Mouse (Mus musculus) heart, postnatal 25 days (tissue): ENCODE results near the gene 1110017D15Rik. TPM values are rescaled to one million over a fixed set of nuclear protein-coding genes. Genes with fewer than 3 reads are reported as not detected.
"Not testable (repeated sequence)": the region's sequence is repeated elsewhere in the genome, so short reads cannot be mapped to it uniquely, and the experiment has no call there.

ENCODE experiments used
- DNase-seq: peaks from one replicate; pipeline ENCODE4 v3.0.0; 2022; ENCODE audit warnings: low spot score
- intact Hi-C: fragments of 180-260 bp; cut with DNase I; formaldehyde crosslinking; loops from one replicate; pipeline ENCODE4 v1.15.1; 2025
- total RNA-seq, 2 experiments: library from RNA; stranded (reverse); gene quantifications; 2 replicates each; pipeline ENCODE4 v1.2.3; 2021

1110017D15Rik gene
- total RNA-seq, 2 experiments from 2014 or later, result not detected

GRCm38 (mm10) chr4:41494378-41494777 is 22.8 kb downstream of the 1110017D15Rik start:
- intact Hi-C loops, result no loop called here
- DNase-seq, result no peak

GRCm38 (mm10) chr4:41493464-41494116 is 23.5 kb downstream of the 1110017D15Rik start:
- intact Hi-C loops, result no loop called here
- no peak for DNase-seq

GRCm38 (mm10) chr4:41492951-41493350 is 24.2 kb downstream of the 1110017D15Rik start:
- DNase-seq, result no peak
- intact Hi-C loops, result no loop called here

GRCm38 (mm10) chr4:41481601-41482017 is 35.5 kb downstream of the 1110017D15Rik start:
- DNase-seq, result peak; percentile 73
- intact Hi-C loops, result no loop called here

- peak; percentile 72 for DNase-seq
- intact Hi-C loops, result no loop called here
Observed at GRCm38 (mm10) chr4:41480254-41480653, 36.9 kb downstream of the 1110017D15Rik start.

- intact Hi-C loops, result no loop called here
- DNase-seq, result peak; percentile 47
Observed at GRCm38 (mm10) chr4:41479456-41479804, 37.7 kb downstream of the 1110017D15Rik start.

GRCm38 (mm10) chr4:41478751-41479455 is 38.2 kb downstream of the 1110017D15Rik start:
- intact Hi-C loops, result no loop called here
- DNase-seq, result no peak

- no peak for DNase-seq
- intact Hi-C loops, result no loop called here
Observed at GRCm38 (mm10) chr4:41477648-41478160, 39.4 kb downstream of the 1110017D15Rik start.

GRCm38 (mm10) chr4:41471384-41471689 is 45.8 kb downstream of the 1110017D15Rik start:
- intact Hi-C loops, result no loop called here
- no peak for DNase-seq

GRCm38 (mm10) chr4:41470684-41471383 is 46.3 kb downstream of the 1110017D15Rik start:
- intact Hi-C loops, result no loop called here
- DNase-seq, result no peak

- intact Hi-C loops, result no loop called here
- DNase-seq, result no peak
Observed at GRCm38 (mm10) chr4:41470051-41470683, 47.0 kb downstream of the 1110017D15Rik start.

- DNase-seq, result no peak
- intact Hi-C loops, result loop anchor here (2.0 to 5.0 kb wide), 4 partner anchors 38 to 240 kb away; no protein-coding TSS in a partner anchor
Observed at GRCm38 (mm10) chr4:41469199-41469598, 47.9 kb downstream of the 1110017D15Rik start.

GRCm38 (mm10) chr4:41468396-41469080 is 48.6 kb downstream of the 1110017D15Rik start:
- intact Hi-C loops, result loop anchor here (1.0 to 5.0 kb wide), 5 partner anchors 38 to 240 kb away; no protein-coding TSS in a partner anchor
- DNase-seq, result peak; percentile 14

- intact Hi-C loops, result loop anchor here (5.0 kb wide), 1 partner anchor 87 kb away; no protein-coding TSS in a partner anchor
- no peak for DNase-seq
Observed at GRCm38 (mm10) chr4:41465287-41465665, 51.9 kb downstream of the 1110017D15Rik start.

GRCm38 (mm10) chr4:41464345-41465286 is 52.5 kb downstream of the 1110017D15Rik start, which contains the start of the genes Kif24 and Nudt2:
TSS of gene Kif24 (minus strand) at chr4:41464887.
TSS of gene Nudt2 (plus strand) at chr4:41465151.
- intact Hi-C loops, result loop anchor here (5.0 kb wide), 1 partner anchor 88 kb away; no protein-coding TSS in a partner anchor
- DNase-seq, result peak; percentile 98

- DNase-seq, intact Hi-C loops: not testable (repeated sequence)
Observed at GRCm38 (mm10) chr4:41463051-41463738, 53.9 kb downstream of the 1110017D15Rik start.

- DNase-seq, result no peak
- intact Hi-C loops, result no loop called here
Observed at GRCm38 (mm10) chr4:41460690-41461089, 56.4 kb downstream of the 1110017D15Rik start.
